Mouse (Mus musculus) olfactory bulb, adult 2 months (tissue): ENCODE measurements around the gene Bpifa2.

ENCODE experiments used
- CTCF ChIP-seq: fragments of 200-500 bp; IDR thresholded peaks from 2 replicates; pipeline ENCODE4 v1.5.1; 2012; ENCODE audit warnings: low read depth, mild to moderate bottlenecking, low read length, moderate library complexity; ENCODE audit not compliant: insufficient read depth
- POLR2A ChIP-seq: fragments of 200-500 bp; IDR thresholded peaks from 2 replicates; pipeline ENCODE4 v1.6.1; 2012; ENCODE audit warnings: mild to moderate bottlenecking, low read depth, low read length, moderate library complexity; ENCODE audit not compliant: insufficient read depth

DNA sequence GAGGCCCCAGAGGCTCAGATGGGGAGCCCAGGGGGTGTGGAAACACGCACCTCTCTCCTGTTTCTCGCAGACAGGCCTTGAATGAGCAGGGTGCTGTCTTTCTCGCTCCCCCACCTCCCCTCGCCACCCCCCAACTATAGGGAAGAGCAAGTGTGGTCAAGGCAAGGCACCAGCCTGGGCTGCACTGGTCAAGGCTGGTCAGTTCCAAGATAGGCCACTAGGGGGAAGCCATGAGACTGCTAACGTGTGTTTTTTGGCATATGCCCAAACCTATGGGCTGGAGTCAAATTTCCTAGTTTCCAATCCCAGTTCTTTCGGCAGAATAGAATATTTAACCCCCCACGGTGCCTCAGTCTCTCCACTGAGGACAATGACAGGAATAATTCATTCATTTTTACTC, 12.3 kb upstream of the Bpifa2 start:
- TF ChIP-seq CTCF: peak; percentile 47; the same call in 1 of the 2 replicates
- no peak for TF ChIP-seq POLR2A
